Mouse (Mus musculus): ENCODE results near the gene Tubb3. TPM values are rescaled to one million over a fixed set of nuclear protein-coding genes. Genes with fewer than 3 reads are reported as not detected.

Gene Tubb3
- polyA plus RNA-seq (2015; fragmentation: Illumina TruSeq; extraction: RNeasy Lipid Tissue Mini Kit (QIAGEN cat#74804); ENCODE audit: low read depth, low replicate concordance), result 447 TPM

DNA sequence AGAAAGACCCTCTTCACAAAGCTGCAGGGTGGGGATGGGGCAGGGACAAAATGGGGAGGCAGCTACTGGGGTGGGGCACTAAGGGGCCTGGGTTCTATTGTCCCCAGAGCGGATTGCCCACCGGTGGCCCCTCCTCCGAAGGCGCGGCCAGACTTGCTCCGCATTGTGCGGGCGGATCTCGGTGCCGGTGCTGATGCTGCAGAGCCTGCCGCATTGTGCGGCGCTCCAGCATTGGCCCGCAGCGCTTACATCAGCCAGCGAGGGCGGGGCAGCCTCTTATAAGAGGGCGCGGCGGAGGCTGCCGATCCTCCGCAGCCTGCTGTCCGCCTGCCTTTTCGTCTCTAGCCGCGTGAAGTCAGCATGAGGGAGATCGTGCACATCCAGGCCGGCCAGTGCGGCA lies at the start of gene Tubb3:
Tubb3 (plus strand) TSS at position 179 of the 400 bp plus-strand sequence.

DNA sequence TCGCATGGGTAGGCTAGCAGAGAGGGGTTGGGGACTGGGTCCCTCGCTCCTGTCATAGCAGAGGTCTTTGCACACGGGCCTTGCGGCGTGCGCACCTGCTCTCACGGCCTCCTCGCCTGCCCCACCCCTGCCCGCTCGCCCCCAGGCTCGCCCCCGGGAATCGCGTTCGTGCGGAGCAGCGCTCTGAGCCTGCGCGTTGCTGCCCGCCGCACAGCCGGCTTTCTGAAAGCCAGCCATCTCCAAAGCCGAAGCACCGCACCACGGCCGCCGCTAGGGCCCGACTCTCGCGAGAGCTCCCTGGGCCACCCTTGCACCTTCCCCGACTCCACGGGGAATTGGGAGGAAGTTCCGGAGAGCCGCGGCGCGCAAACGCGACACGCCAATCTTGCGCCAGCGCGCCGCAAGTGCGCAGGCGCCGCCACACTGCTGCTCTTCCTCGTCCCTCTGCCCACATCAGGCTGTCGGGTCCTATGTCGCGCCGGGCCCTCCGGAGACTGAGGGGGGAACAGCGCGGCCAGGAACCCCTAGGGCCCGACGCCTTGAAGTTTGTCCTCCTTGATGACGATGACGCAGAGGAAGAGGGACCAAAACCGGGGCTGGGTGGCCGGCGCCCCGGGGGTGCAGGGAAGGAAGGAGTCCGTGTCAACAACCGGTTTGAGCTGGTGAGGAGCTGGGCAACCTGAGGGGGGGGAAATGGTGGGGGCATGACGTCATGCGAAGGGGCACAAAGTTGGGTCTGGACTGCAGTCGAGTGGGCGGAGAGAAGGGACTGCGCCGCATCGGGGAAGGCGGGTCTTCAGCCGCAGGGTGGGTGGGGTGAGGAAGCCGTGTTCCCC lies 37.6 kb upstream of the Tubb3 start, which contains the start of gene Tcf25:
Tcf25 (plus strand) TSS at position 351 of the 836 bp plus-strand sequence.

GRCm38 (mm10) chr8:123406786-123407185 lies 4.4 kb upstream of the Tubb3 start, which contains the start of gene Mc1r:
Mc1r (plus strand) TSS chr8:123407107.

GRCm38 (mm10) chr8:123423441-123423840 lies 12.2 kb downstream of the Tubb3 start, which contains the start of gene Def8:
Def8 (plus strand) TSS chr8:123423527.

Other genes with a start within 250 kb of the Tubb3 start
- 0.67 TPM for gene Dpep1, start 225.2 kb upstream of the Tubb3 start, polyA plus RNA-seq (2015; fragmentation: Illumina TruSeq; extraction: RNeasy Lipid Tissue Mini Kit (QIAGEN cat#74804); ENCODE audit: low read depth, low replicate concordance)
- gene Chmp1a, start 198.7 kb upstream of the Tubb3 start, polyA plus RNA-seq (2015; fragmentation: Illumina TruSeq; extraction: RNeasy Lipid Tissue Mini Kit (QIAGEN cat#74804); ENCODE audit: low read depth, low replicate concordance), result 109 TPM
- 7.8 TPM for gene Spata33, start 198.6 kb upstream of the Tubb3 start, polyA plus RNA-seq (2015; fragmentation: Illumina TruSeq; extraction: RNeasy Lipid Tissue Mini Kit (QIAGEN cat#74804); ENCODE audit: low read depth, low replicate concordance)
- 98.4 TPM for gene Cdk10, start 186.6 kb upstream of the Tubb3 start, polyA plus RNA-seq (2015; fragmentation: Illumina TruSeq; extraction: RNeasy Lipid Tissue Mini Kit (QIAGEN cat#74804); ENCODE audit: low read depth, low replicate concordance)
- 35.3 TPM for gene Spata2l, start 175.2 kb upstream of the Tubb3 start, polyA plus RNA-seq (2015; fragmentation: Illumina TruSeq; extraction: RNeasy Lipid Tissue Mini Kit (QIAGEN cat#74804); ENCODE audit: low read depth, low replicate concordance)
- gene Zfp276, start 157.2 kb upstream of the Tubb3 start, polyA plus RNA-seq (2015; fragmentation: Illumina TruSeq; extraction: RNeasy Lipid Tissue Mini Kit (QIAGEN cat#74804); ENCODE audit: low read depth, low replicate concordance), result 15.7 TPM
- gene Vps9d1, start 157.1 kb upstream of the Tubb3 start, polyA plus RNA-seq (2015; fragmentation: Illumina TruSeq; extraction: RNeasy Lipid Tissue Mini Kit (QIAGEN cat#74804); ENCODE audit: low read depth, low replicate concordance), result 45.1 TPM
- 3.4 TPM for gene Fanca, start 92.8 kb upstream of the Tubb3 start, polyA plus RNA-seq (2015; fragmentation: Illumina TruSeq; extraction: RNeasy Lipid Tissue Mini Kit (QIAGEN cat#74804); ENCODE audit: low read depth, low replicate concordance)
- gene Spire2, start 78.7 kb upstream of the Tubb3 start, polyA plus RNA-seq (2015; fragmentation: Illumina TruSeq; extraction: RNeasy Lipid Tissue Mini Kit (QIAGEN cat#74804); ENCODE audit: low read depth, low replicate concordance), result 18.7 TPM
- 576 TPM for gene Tcf25, start 37.7 kb upstream of the Tubb3 start, polyA plus RNA-seq (2015; fragmentation: Illumina TruSeq; extraction: RNeasy Lipid Tissue Mini Kit (QIAGEN cat#74804); ENCODE audit: low read depth, low replicate concordance)
- not detected for gene Mc1r, start 4.3 kb upstream of the Tubb3 start, polyA plus RNA-seq (2015; fragmentation: Illumina TruSeq; extraction: RNeasy Lipid Tissue Mini Kit (QIAGEN cat#74804); ENCODE audit: low read depth, low replicate concordance)
- gene Def8, start 12.1 kb downstream of the Tubb3 start, polyA plus RNA-seq (2015; fragmentation: Illumina TruSeq; extraction: RNeasy Lipid Tissue Mini Kit (QIAGEN cat#74804); ENCODE audit: low read depth, low replicate concordance), result 41.9 TPM
- gene Afg3l1, start 66.5 kb downstream of the Tubb3 start, polyA plus RNA-seq (2015; fragmentation: Illumina TruSeq; extraction: RNeasy Lipid Tissue Mini Kit (QIAGEN cat#74804); ENCODE audit: low read depth, low replicate concordance), result 16.0 TPM
- 27.7 TPM for gene Dbndd1, start 104.0 kb downstream of the Tubb3 start, polyA plus RNA-seq (2015; fragmentation: Illumina TruSeq; extraction: RNeasy Lipid Tissue Mini Kit (QIAGEN cat#74804); ENCODE audit: low read depth, low replicate concordance)
- 24.2 TPM for gene Gas8, start 107.4 kb downstream of the Tubb3 start, polyA plus RNA-seq (2015; fragmentation: Illumina TruSeq; extraction: RNeasy Lipid Tissue Mini Kit (QIAGEN cat#74804); ENCODE audit: low read depth, low replicate concordance)
- gene Rhou, start 242.5 kb downstream of the Tubb3 start, polyA plus RNA-seq (2015; fragmentation: Illumina TruSeq; extraction: RNeasy Lipid Tissue Mini Kit (QIAGEN cat#74804); ENCODE audit: low read depth, low replicate concordance), result 28.1 TPM

All from brain, adult 10 weeks (tissue).